In genomic region chr11:113494021-113494546, GRCm38 (mm10) we compare ENCODE assay signal across 24 mouse cellular contexts.
"Had no signal": no experiment of that assay in that cellular context is flagged by ENCODE, and none has a peak within 500 bp of the region (broad histone marks: within the 10 kb centered on the region; RNA-seq: fewer than 3 reads in every experiment).

No protein-coding gene starts in this region.

- DNase-seq: gastrocnemius, postnatal 14 days; gastrocnemius, postnatal 36 days; heart, adult 11 months; heart, adult 2 months; heart, postnatal 14 days; heart, postnatal 36 days; kidney, adult 11 months; kidney, adult 8-10 months; kidney, postnatal 10 days; kidney, postnatal 25 days; kidney, postnatal 4 days; left cerebral cortex, postnatal 4 days; liver, embryonic 13.5 days; liver, postnatal 0 days had no signal

- H3K36me3 ChIP-seq: heart, embryonic 13.5 days; heart, embryonic 15.5 days; hindbrain, embryonic 13.5 days; limb, embryonic 13.5 days; limb, embryonic 15.5 days; liver, embryonic 13.5 days; liver, embryonic 15.5 days had no signal

- H3K27ac ChIP-seq: heart, adult 2 months; heart, embryonic 13.5 days; heart, embryonic 15.5 days; hindbrain, embryonic 13.5 days; hindbrain, postnatal 0 days; layer of hippocampus, adult 2 months; limb, embryonic 13.5 days; limb, embryonic 15.5 days; liver, embryonic 13.5 days; liver, embryonic 15.5 days had no signal

- ATAC-seq: hindbrain, postnatal 0 days; intestine, embryonic 16.5 days; liver, postnatal 0 days had no signal

- H3K4me3 ChIP-seq: heart, adult 2 months; heart, embryonic 13.5 days; heart, embryonic 15.5 days; hindbrain, embryonic 13.5 days; layer of hippocampus, adult 2 months; limb, embryonic 13.5 days; limb, embryonic 15.5 days; liver, embryonic 13.5 days; liver, embryonic 15.5 days had no signal

- H3K9ac ChIP-seq: heart, embryonic 13.5 days; heart, embryonic 15.5 days; hindbrain, embryonic 13.5 days; limb, embryonic 13.5 days; limb, embryonic 15.5 days; liver, embryonic 13.5 days; liver, embryonic 15.5 days; liver, postnatal 0 days had no signal

- H3K4me2 ChIP-seq: heart, embryonic 11.5 days; heart, embryonic 13.5 days; heart, embryonic 15.5 days; hindbrain, embryonic 13.5 days; limb, embryonic 13.5 days; limb, embryonic 15.5 days; liver, embryonic 13.5 days; liver, embryonic 15.5 days had no signal

- H3K9me3 ChIP-seq: heart, embryonic 13.5 days; heart, embryonic 15.5 days; hindbrain, embryonic 13.5 days; limb, embryonic 13.5 days; limb, embryonic 15.5 days; liver, embryonic 13.5 days; liver, embryonic 15.5 days had no signal

- H3K27me3 ChIP-seq: heart, embryonic 13.5 days; heart, embryonic 15.5 days; hindbrain, embryonic 13.5 days; limb, embryonic 13.5 days; limb, embryonic 15.5 days; liver, embryonic 13.5 days; liver, embryonic 15.5 days had no signal

- H3K4me1 ChIP-seq: limb, embryonic 15.5 days had no signal
